In the genomic region with DNA sequence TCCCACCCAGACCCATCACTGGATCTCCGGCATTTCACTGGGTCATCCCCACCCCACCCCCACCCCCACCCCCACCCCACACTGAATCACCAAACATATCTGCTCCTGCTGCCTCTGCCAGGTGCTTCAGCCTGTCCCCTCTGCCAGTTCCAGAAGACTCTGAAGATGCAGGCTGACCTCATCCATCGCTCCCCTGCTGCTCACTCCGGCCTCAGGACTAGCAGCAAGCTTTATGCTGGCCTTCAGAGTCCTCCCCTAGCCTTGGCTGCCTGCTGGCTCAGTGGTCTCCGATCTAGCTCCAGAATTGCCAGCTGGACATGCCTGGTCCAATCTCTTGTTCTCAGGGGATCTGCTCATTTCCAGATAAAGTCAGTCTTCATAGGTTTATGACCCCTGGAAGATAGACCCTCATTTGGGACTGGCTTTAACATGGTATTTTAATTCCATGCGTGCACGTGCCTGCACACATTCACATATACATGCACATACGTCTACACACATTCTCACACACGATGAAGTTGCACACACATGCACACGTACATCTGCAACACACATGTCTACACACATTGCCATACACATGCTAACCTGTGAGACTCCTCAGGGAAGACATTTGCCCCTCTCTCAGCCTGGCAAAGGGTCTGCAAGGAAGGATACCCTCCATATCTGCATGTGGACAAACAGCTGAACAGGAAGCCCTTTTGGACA, we compare ENCODE assay signal across 8 mouse cellular contexts. TPM values are rescaled to one million over a fixed set of nuclear protein-coding genes. Genes with fewer than 3 reads are reported as not detected.
A peak's percentile ranks its signal among the peaks of the same experiment; 100 is the strongest.
DNase-seq lines count a peak whose midpoint lies in the region; ATAC-seq lines count a peak whose summit lies in the region.
"Had no signal": no experiment of that assay in that cellular context is flagged by ENCODE, and none has a peak within 500 bp of the region (broad histone marks: within the 10 kb centered on the region; RNA-seq: fewer than 3 reads in every experiment).

No protein-coding gene starts in this region.

- 0 out of 2 replicates have a peak, but pooled peaks have one; percentile 1 for ATAC-seq in hindbrain, embryonic 14.5 days (ENCODE audit: low FRiP score)
- ATAC-seq in midbrain, embryonic 13.5 days: peak; percentile 40; the same call in 1 of the 2 replicates

- H3K9ac ChIP-seq in hindbrain, embryonic 14.5 days: peak overlapping the region; percentile 56; the same call in 1 of the 2 replicates
- peak overlapping the region; percentile 70 for H3K9ac ChIP-seq in midbrain, embryonic 13.5 days (replicated peaks)

- no peak overlapping the region for H3K4me3 ChIP-seq in hindbrain, embryonic 14.5 days (replicated peaks; ENCODE audit: low read length)
- 0 out of 2 replicates have a peak overlapping the region, but pooled peaks have one; percentile 23 for H3K4me3 ChIP-seq in midbrain, embryonic 13.5 days (replicated peaks)

- peak; percentile 75 for DNase-seq in MN1 (ENCODE audit: low spot score)
- DNase-seq in embryo, embryonic 11 days: peak; percentile 58
- DNase-seq in hindbrain, embryonic 14.5 days (ENCODE audit: low spot score): no peak
- no peak for DNase-seq in ovary, postnatal 14 days (ENCODE audit: low spot score)
- no peak for DNase-seq in urinary bladder, postnatal 25 days (ENCODE audit: low spot score)
- no peak for DNase-seq in heart, postnatal 36 days
- DNase-seq: right cerebral cortex, postnatal 25 days had no signal

- peak overlapping the region; percentile 90 for H3K27ac ChIP-seq in hindbrain, embryonic 14.5 days
- peak overlapping the region; percentile 98 for H3K27ac ChIP-seq in midbrain, embryonic 13.5 days

- peak overlapping the region; percentile 42 for H3K4me2 ChIP-seq in hindbrain, embryonic 14.5 days (replicated peaks)
- peak overlapping the region; percentile 49 for H3K4me2 ChIP-seq in midbrain, embryonic 13.5 days (replicated peaks)

- 34% methylated on average over 9 of the region's 9 CpGs for WGBS in hindbrain, embryonic 14.5 days
- 32% methylated on average over 9 of the region's 9 CpGs for WGBS in midbrain, embryonic 13.5 days

- H3K4me1 ChIP-seq in hindbrain, embryonic 14.5 days (replicated peaks; ENCODE audit: control insufficient read depth, insufficient read depth, low read length): peaks cover 21% of the 10 kb centered on the region
- peaks cover 54% of the 10 kb centered on the region for H3K4me1 ChIP-seq in midbrain, embryonic 13.5 days (replicated peaks)

- intact Hi-C loops in heart, postnatal 36 days (cut with DNase I): no loop called here

- no peaks in the 10 kb centered on the region for H3K27me3 ChIP-seq in hindbrain, embryonic 14.5 days (ENCODE audit: control insufficient read depth, insufficient read depth, low read length)
- no peaks in the 10 kb centered on the region for H3K27me3 ChIP-seq in midbrain, embryonic 13.5 days

- no peaks in the 10 kb centered on the region for H3K36me3 ChIP-seq in hindbrain, embryonic 14.5 days (replicated peaks; ENCODE audit: control insufficient read depth, insufficient read depth)
- H3K36me3 ChIP-seq in midbrain, embryonic 13.5 days: no peaks in the 10 kb centered on the region

- no peaks in the 10 kb centered on the region for H3K9me3 ChIP-seq in hindbrain, embryonic 14.5 days (ENCODE audit: control insufficient read depth, low read length)
- H3K9me3 ChIP-seq in midbrain, embryonic 13.5 days: no peaks in the 10 kb centered on the region

RNA-seq across cellular contexts. Expression of a gene that starts 14.3 kb away (rescaled TPM):
- polyA plus RNA-seq in hindbrain, embryonic 14.5 days (2014; fragmentation: Nextera tagmentation; extraction: Ambion mirVana): 1.6 and 3.2 TPM in 2 replicates
- 1.6 and 1.7 TPM in 2 replicates for polyA plus RNA-seq in midbrain, embryonic 13.5 days (2015; fragmentation: Nextera tagmentation; extraction: Ambion mirVana)
- 1 to 10 TPM; 6.0 to 9.8 TPM for total RNA-seq in heart, postnatal 36 days (2021)

RNA-seq across cellular contexts. Expression of a gene that starts 17.6 kb away (rescaled TPM):
- 3.6 and 3.9 TPM in 2 replicates for polyA plus RNA-seq in hindbrain, embryonic 14.5 days (2014; fragmentation: Nextera tagmentation; extraction: Ambion mirVana)
- polyA plus RNA-seq in midbrain, embryonic 13.5 days (2015; fragmentation: Nextera tagmentation; extraction: Ambion mirVana): 2.7 and 3.3 TPM in 2 replicates
- 1 to 10 TPM in 1 of 2 experiments, under 1 TPM in 1; 0.80 to 3.4 TPM for total RNA-seq in heart, postnatal 36 days (2021)

RNA-seq across cellular contexts. Expression of a gene that starts 38.5 kb away (rescaled TPM):
- 29.0 and 30.4 TPM in 2 replicates for polyA plus RNA-seq in hindbrain, embryonic 14.5 days (2014; fragmentation: Nextera tagmentation; extraction: Ambion mirVana)
- 24.4 and 25.4 TPM in 2 replicates for polyA plus RNA-seq in midbrain, embryonic 13.5 days (2015; fragmentation: Nextera tagmentation; extraction: Ambion mirVana)
- total RNA-seq in heart, postnatal 36 days (2021): 10 to 100 TPM; 39.1 to 42.0 TPM

Comparison
In these comparisons a context has a peak if more than half of its experiments do, and no peak if none do; other contexts are left out.
1. DNase-seq: peak in MN1 (single experiment) and embryo, embryonic 11 days (single experiment); none in hindbrain, embryonic 14.5 days (single experiment), ovary, postnatal 14 days (single experiment), urinary bladder, postnatal 25 days (single experiment) and heart, postnatal 36 days (0 of 2).